In genomic region chr12:112706704-112707572, GRCm38 (mm10) we compare ENCODE assay signal across 1 mouse cellular context.
A peak's percentile ranks its signal among the peaks of the same experiment; 100 is the strongest.
TF ChIP-seq lines count a peak whose summit lies in the region.

No protein-coding gene starts in this region.

TF ChIP-seq in CH12.LX, 34 proteins besides CTCF, POLR2A, EP300 and RAD21 (continued from another document):
- TF ChIP-seq POLR2AphosphoS2 (IDR thresholded peaks at IDR 0.05; ENCODE audit: low read depth, low read length) (no peak), CHD2 (IDR thresholded peaks at IDR 0.05; ENCODE audit: low read length) (no peak), ZC3H11A (IDR thresholded peaks at IDR 0.05; ENCODE audit: low read depth, low read length) (peak; percentile 28; the same call in 1 of the 2 replicates), MEF2A (IDR thresholded peaks at IDR 0.05; ENCODE audit: borderline replicate concordance, low read depth, low read length) (0 out of 2 replicates have a peak, but pooled peaks have one; percentile 15), ETS1 (conservative IDR thresholded peaks at IDR 0.05; ENCODE audit: low read depth, low read length) (no peak)
